8 mouse cellular contexts compared by ENCODE assay signal in genomic region chr13:84758568-84758900, GRCm38 (mm10).
A peak's percentile ranks its signal among the peaks of the same experiment; 100 is the strongest.
DNase-seq lines count a peak whose midpoint lies in the region; ATAC-seq lines count a peak whose summit lies in the region.

No protein-coding gene starts in this region.

- intact Hi-C loops in heart, postnatal 25 days (cut with DNase I): loop anchor here (1.0 kb wide), 1 partner anchor 1043 kb away; no protein-coding TSS in a partner anchor
- intact Hi-C loops in left cerebral cortex, postnatal 10 days (cut with DNase I): loop anchor here (2.0 to 10.0 kb wide), 7 partner anchors 191 to 1236 kb away; partner anchors contain the start of gene Tmem161b

- DNase-seq in heart, adult 11 months: peak; percentile 87
- DNase-seq in heart, postnatal 25 days (ENCODE audit: low spot score): no peak
- peak; percentile 90 to 94 for DNase-seq in cerebellum, postnatal 14 days
- DNase-seq in frontal cortex, postnatal 36 days (ENCODE audit: low spot score in 2 of 2): peak; percentile 86 to 95
- peak; percentile 65 for DNase-seq in intestine, embryonic 14.5 days (ENCODE audit: low spot score)
- DNase-seq in left cerebral cortex, postnatal 10 days (ENCODE audit: extremely low spot score in 1 of 2, low spot score in 2 of 2): peak; percentile 81 to 94
- peak; percentile 96 for DNase-seq in midbrain, embryonic 11.5 days (ENCODE audit: low spot score, missing footprints)
- peak; percentile 3 to 39 for DNase-seq in spleen, postnatal 10 days (ENCODE audit: low spot score in 2 of 2)

- H3K9me3 ChIP-seq in intestine, embryonic 14.5 days (ENCODE audit: control insufficient read depth, low read length): no peaks in the 10 kb centered on the region
- H3K9me3 ChIP-seq in midbrain, embryonic 11.5 days (ENCODE audit: control insufficient read depth, low read length): no peaks in the 10 kb centered on the region

- ATAC-seq in intestine, embryonic 14.5 days (replicated peaks; ENCODE audit: low FRiP score, low TSS enrichment, low read depth): peak; percentile 89
- peak; percentile 95 for ATAC-seq in midbrain, embryonic 11.5 days (ENCODE audit: low FRiP score)

- H3K4me1 ChIP-seq in intestine, embryonic 14.5 days (replicated peaks; ENCODE audit: control insufficient read depth, insufficient read depth, low read length): no peaks in the 10 kb centered on the region
- peaks cover 3% of the 10 kb centered on the region; the same call in 1 of the 2 replicates for H3K4me1 ChIP-seq in midbrain, embryonic 11.5 days (ENCODE audit: control insufficient read depth, insufficient read depth, low read length)

- under 1% methylated on average over 6 of the region's 6 CpGs for WGBS in intestine, embryonic 14.5 days
- under 1% methylated on average over 6 of the region's 6 CpGs for WGBS in midbrain, embryonic 11.5 days

- no peak overlapping the region for H3K27ac ChIP-seq in intestine, embryonic 14.5 days (ENCODE audit: low read depth)
- no peak overlapping the region for H3K27ac ChIP-seq in midbrain, embryonic 11.5 days (ENCODE audit: low read depth, low read length)

- no peaks in the 10 kb centered on the region for H3K36me3 ChIP-seq in intestine, embryonic 14.5 days (ENCODE audit: control insufficient read depth, insufficient read depth, low read length)
- H3K36me3 ChIP-seq in midbrain, embryonic 11.5 days (ENCODE audit: control insufficient read depth, insufficient read depth, low read length): no peaks in the 10 kb centered on the region

- H3K4me2 ChIP-seq in intestine, embryonic 14.5 days (ENCODE audit: low read length): no peak overlapping the region
- no peak overlapping the region for H3K4me2 ChIP-seq in midbrain, embryonic 11.5 days

- H3K9ac ChIP-seq in intestine, embryonic 14.5 days (ENCODE audit: low read length): no peak overlapping the region
- H3K9ac ChIP-seq in midbrain, embryonic 11.5 days (ENCODE audit: low read length): no peak overlapping the region

- no peak overlapping the region for H3K4me3 ChIP-seq in intestine, embryonic 14.5 days (ENCODE audit: low read depth, low read length)
- H3K4me3 ChIP-seq in midbrain, embryonic 11.5 days (ENCODE audit: low read depth, low read length): no peak overlapping the region

- peaks cover 9% of the 10 kb centered on the region; the same call in 1 of the 2 replicates for H3K27me3 ChIP-seq in intestine, embryonic 14.5 days (replicated peaks; ENCODE audit: control insufficient read depth, insufficient read depth, low read length)
- H3K27me3 ChIP-seq in midbrain, embryonic 11.5 days (ENCODE audit: control insufficient read depth, insufficient read depth, low read length): no peaks in the 10 kb centered on the region
